Mouse (Mus musculus): ENCODE data around the gene Amh.
A peak's percentile ranks its signal among the peaks of the same experiment; 100 is the strongest.

The Amh gene

DNA sequence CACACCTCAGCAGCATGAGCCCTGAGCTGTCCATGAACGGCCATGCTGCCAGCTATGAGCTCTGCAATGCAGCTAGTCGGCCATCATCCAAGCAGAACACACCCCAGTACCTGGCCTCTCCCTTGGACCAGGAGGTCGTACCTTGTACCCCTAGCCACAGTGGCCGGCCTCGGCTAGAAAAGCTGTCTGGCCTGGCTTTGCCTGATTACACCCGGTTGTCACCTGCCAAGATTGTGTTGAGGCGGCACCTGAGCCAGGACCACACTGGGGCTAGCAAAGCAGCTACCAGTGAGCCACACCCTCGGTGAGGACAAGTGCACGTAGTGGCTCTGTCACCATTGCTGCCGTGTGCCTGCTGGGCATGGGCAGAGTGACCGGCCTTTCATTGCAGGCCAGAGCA is 19.1 kb upstream of the Amh start:
- no peak for DNase-seq (ENCODE audit: low read depth, low spot score)

DNA sequence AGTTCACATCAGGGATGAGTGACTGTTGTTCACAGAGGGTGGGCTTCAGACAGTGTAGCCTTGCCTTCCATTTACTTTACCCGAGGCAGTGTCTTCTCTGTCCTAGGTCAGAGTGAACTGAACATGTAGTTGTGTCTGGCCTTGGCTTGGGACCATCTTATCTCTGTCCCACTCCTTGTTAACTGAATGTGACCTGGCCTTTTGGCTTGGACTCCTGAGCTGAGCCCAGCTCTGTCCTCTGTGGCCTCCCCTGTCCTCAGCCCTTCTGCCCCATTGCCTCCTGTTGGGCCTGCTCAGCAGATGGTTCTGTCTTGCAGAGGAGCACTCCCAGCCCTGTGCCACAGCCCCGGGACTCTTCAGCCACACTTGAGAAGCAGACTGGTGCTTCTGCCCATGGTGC is 17.5 kb upstream of the Amh start:
- DNase-seq (ENCODE audit: low read depth, low spot score) = no peak

DNA sequence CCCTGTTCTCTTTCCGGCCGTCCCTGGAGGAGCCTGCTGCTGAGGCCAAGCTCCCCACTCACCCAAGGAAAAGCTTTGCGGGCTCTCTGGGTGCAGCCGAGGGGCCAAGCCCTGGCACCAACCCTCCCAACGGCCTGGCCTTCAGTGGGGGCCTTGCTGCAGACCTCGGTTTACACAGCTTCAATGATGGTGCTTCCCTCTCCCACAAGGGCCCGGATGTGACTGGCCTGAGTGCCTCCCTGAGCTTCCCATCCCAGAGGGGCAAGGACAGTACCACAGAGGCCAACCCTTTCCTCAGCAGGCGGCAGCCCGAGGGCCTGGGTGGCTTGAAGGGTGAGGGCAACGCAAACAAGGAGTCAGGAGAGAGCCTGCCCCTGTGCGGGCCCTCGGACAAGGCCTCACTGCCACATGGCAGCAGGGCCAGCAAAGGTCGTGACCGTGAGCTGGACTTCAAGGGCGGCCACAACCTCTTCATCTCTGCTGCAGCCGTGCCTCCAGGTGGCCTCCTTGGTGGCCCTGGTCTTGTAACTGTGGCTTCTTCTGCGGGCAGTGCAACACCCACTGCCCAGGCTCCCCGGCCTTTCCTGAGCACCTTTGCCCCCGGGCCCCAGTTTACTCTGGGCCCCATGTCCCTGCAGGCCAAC is 14.2 kb upstream of the Amh start:
- DNase-seq (ENCODE audit: low read depth, low spot score) = no peak

DNA sequence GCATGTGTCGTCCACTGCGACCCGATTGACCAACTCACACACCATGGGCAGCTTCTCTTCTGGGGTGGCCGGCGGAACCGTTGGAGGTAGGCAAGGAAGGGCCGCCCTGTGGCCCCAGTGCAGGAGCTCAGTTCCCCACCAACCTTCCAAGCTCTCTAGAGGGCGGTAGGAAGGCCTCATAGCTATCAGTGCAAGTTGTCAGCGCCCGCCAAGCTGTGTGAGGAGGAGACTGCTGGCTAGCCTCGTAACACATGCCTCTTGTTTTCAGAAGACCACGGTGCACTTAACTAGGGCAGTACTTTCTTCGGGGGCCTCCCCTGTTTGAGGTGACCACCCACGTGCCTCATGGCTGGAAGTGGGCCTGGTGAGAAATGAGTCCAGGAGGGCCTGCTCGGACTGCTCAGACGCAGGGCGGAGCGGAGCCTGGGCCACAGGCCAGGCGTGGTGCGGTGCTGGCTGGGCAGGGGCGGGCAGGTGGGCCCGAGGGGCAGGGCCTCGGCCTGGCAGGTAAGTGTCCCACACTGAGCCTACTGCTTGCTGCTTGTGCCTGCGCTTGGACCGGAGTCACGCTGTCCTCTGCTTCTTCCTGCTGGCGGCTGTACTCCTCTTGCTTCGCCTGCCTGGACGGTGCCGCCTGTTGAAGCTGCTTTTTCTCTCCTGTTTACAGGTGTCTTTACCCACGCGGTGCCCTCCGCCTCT is 13.4 kb upstream of the Amh start:
- DNase-seq (ENCODE audit: low read depth, low spot score) = no peak

DNA sequence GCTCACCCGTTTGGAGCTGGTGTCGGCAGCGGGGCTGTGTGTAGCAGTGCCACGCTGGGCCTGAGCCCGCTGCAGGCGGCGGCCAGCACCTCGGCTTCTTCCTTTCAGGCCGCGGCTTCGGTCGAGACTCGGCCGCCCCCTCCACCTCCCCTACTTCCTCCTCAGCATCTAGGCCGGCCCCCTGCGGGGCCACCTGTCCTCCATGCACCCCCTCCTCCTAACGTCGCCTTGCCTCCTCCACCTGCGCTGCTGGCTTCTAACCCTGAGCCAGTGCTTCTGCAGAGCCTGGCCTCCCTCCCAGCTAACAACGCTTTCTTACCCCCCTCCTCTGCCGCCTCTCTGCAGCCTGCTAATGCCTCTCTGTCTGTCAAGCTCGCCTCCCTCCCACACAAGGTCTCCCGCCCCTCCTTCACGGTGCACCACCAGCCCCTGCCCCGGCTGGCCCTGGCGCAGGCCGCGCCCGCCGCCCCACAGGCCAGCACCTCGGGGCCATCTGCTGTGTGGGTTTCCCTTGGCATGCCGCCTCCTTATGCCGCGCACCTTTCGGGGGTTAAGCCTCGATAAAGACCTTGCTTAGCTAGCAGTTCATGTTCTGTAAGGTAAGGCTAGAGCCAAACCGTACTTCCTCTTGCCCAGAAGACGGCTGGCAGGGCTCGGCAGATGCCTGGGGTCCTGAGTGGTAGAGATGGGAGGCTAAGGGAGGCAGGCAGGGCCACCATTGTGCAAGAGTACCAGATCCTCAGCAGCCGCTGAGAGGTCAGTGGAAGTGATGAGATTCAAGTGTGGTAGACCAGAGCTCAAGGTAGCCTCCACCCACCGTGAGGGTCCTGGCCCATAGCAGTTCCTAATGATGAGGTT is 12.6 kb upstream of the Amh start:
- no peak for DNase-seq (ENCODE audit: low read depth, low spot score)

DNA sequence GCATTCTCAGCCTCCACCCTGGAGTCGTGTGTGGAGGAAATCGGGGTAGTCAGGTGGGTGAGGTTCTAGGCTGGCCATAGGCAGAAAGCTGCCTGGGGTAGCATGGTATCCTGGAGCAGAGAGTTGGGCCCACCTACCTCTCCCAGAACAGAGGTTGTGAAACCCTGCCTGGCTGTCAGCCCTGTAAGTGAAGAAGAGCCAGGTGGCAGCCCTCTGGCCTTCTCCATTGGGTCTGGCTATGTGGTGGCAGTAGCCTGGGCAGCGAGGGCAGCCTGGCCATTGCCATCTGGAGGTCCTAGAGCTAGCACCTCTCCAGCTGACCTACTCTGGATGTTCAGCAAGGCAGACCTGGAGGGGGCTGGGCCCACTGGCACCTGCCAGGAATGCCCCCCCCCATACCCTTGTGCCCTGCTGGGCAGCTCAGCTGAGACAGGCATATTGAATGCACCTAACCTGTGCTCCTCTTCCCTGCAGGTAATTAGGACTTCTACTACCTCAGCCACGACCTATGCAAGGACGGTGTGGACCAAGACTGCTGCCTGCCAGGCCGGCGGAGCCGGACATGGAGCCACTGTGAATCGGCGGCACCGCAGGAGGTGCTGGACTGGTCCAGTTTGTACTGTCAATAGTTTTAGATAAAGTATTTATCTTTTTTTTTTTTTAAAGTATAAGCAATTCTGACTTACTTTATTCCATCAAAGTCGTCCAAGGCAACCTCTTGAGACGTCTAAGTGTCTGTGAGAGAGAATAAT is 11.8 kb upstream of the Amh start:
- DNase-seq (ENCODE audit: low read depth, low spot score) = no peak

DNA sequence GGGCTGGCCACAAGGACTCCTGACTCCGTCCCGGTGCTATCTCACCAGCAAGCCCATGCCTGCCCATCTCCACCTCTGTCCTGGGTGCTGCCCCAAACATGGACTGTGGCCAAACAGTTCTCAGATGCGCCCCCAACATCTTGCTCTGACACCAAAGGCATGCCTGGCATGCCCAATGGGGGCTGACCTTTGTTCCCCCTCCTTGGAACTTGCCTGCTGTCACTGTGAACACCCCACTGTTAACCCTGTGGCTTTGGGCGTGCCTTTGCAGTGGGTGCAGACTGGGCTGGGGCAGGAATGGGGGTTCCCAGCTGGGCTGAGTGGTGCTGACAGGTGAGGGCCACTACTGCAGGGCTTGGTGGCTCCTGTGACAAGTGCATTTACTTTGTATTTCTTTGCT is 11.2 kb upstream of the Amh start:
- DNase-seq (ENCODE audit: low read depth, low spot score) = no peak

DNA sequence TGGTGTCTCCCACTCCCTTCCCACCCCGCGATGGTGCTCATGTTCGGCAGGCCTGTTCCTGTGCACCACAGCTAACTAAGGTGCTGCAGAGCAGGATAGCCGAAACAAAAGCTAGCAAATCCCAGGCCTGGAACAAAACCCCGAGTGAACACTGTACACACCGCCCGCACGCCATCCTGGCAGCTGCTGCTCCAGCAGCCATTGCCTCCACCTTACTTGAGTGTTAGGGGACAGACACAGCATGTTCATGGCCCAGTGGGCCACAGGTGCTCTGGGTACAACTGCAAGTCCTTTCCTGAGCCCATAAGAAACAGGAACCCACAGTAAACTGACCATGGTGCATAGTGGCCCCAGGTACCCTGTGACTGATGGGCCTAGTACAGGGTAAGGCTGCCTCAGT is 10.3 kb upstream of the Amh start:
- DNase-seq (ENCODE audit: low read depth, low spot score) = no peak

DNA sequence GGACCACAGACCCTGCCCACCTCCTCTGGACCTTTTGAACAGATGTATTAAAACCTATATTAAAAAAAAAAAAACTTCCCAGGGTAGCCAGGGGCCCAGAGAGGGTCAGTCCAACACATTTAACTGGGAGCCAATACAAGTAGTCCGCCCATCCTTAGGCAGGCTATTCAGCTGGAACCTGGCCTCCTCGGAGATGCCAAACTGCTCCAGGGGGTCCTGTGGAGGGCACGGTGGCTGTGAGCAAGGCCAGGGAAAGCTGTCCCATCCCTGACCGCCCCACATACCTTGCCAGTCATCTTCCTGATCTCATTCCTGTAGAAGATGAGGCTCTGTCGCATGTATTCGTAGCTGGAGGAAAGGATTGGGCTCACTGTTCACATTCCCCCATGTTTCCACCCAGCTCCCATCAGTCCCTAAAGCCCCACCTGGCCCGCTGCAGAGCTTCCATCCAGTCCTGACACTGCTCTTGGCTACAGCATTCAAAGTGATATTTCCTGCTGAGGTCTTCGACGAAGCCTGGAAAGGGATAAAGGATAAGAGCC is 8.7 kb upstream of the Amh start:
- no peak for DNase-seq (ENCODE audit: low read depth, low spot score)

DNA sequence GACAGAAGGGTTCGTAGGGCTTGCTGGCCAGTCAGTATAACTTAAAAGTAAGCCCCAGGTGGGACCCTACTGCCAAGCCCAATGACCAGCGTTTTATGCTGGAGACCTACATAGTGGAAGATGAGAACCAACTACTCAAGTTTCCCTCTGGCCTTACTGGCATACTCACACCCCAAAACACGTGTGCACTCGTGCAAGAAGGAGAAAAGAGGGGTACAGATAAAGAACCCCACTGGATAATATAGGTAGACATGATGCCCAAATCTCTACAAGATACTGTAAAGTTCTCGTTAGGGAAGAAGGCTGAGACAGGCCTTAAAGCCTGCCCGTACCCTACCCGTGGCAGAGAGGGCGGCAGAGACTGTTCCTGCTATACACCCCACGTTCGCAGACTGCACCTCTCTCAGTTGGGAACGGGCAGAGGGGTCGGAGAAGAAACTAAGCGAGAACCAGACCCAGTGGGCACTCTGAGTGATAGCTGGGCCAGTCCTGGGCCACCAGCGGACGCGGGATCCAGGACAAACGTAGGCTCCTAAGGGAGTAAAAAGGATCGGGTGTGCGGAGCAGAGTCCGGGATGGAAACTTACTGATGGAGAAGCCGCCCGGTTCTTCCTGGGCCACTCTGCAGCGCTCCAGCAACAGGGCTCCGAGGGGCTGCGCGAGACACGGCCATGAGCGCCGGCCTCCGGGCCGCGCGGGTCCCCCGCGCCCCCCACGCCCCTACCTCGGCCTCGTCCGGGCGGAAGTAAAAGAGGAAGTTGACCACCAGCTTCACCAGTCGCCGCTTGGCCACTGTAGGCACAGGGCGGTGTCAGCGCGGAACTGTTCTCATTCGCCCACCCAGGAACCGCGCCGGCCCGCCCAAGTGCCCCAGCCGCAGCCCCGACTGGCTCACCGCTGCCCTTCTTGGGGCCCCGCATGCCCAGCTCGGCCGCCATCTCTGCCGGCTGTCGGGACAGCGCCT is 7.6 kb upstream of the Amh start:
- DNase-seq (ENCODE audit: low read depth, low spot score) = no peak

DNA sequence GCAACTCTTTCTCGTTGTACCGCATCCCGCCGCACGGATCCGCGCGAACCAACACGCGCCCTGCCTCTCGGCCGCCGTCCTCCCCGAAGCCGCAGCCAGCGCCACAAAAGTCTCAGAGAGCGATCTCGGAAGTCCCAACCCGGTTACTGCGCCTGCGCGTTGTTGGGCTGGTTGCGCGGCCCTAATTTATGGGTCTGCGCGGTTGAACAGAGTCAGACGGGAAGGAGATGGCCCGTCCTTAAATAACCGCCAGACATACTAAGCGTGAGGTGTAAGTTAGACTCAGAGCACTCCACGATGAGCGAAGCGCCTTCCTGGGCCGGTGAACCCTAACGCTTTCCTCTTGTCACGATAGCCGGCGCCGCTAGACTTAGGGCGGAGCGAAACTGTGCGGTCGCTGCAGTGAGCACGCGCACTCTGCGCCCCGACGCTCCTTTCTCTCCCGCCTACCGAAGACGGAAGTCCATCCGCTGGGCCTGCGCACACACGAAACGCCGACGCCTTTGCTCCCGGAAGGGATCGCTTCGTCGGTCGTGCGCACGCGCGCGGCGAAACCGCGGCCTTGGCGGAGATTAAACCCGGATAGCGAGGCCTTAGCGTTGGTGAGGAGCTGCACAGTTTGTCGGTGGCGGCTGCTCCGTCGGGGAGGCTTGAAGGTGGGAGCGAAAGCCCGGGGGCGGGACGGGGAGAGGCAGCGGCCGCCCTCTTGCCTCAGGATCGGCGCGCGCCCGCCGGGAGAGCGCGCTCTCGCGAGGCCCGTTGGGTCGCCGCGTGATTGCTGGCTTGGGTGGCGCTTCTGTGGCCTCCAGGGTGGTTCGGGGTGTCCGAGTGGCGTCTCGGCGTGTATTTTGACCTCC is 6.7 kb upstream of the Amh start, which contains the start of the genes Sf3a2 and Plekhj1:
Gene Sf3a2 (plus strand): TSS at position 49 of the 857 bp plus-strand sequence.
Gene Plekhj1 (minus strand): TSS at position 477 of the 857 bp plus-strand sequence.
- DNase-seq (ENCODE audit: low read depth, low spot score) = peak; percentile 97

DNA sequence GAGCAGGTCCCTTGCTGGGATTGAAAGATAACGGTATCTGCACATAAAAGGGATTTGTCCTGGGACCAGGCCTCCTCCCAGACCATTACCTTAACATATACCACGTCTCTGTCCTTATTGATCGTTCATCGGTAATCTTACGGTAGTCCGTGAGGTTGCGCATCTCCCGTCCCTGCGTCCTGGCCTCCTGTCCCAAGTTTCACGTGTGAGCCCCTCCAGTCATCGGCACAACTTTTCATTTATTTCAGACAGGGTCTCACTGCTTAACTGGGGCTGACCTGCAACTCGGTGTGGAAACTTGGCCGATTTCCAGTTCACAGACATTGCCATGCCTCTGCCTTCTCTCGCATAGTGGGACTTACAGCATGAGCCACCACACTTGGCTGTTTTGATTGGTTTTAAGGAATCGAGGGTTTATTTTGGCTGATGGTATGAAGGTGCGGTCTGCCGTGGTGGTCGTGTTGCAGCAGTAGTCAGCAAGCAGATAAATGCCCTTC is 5.9 kb upstream of the Amh start:
- DNase-seq (ENCODE audit: low read depth, low spot score) = no peak

DNA sequence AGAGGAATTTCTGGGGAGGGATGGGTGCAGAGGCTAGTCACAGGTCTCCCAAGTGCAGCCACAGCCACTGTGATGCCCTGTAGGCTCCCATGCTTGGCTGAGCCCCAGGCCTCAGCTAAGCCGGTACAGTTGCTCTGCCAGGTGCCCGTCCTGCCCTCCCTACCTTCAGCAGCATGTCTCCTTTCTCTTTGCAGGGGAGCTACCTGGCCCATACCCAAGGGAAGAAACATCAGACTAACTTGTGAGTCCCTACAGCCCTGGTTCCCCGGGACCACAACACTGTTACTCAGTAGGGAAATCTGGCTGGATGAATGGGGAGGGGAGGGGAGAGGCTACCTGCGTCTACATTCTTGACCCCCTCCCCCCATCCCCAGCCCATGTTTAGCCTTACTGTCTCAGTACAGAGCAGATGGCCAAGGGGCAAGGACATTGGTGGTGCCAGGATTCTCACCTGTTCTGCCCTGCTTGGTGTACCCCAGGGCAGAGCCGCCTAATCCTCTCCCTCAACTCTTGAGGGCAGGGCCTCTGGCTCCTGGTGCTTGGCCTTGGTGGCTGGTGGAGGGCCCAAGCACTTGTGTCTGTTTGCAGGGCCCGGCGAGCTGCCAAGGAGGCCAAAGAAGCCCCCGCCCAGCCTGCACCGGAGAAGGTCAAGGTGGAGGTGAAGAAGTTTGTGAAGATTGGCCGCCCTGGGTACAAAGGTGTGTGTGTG is 2.7 kb upstream of the Amh start:
- no peak for DNase-seq (ENCODE audit: low read depth, low spot score)

DNA sequence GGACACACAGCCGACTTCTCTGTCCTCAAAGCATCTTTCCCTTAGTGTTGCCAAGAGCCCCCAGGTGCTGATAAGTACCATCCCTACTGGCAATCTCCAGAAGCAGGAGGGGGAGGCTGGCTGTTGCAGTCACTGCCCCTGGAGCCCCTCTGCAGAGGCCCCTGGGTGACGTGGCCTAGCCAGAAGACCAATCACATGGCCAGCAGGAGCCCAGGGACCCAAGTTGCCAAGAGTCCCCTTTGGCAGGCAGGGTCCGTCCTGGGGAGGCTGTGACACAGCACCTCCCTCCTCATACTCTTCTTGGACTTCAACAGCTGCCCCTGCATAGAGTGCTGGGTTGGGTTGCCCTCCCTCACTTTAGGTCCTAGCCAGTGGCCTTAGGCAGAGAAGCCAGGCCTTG is 2.0 kb upstream of the Amh start:
- no peak for DNase-seq (ENCODE audit: low read depth, low spot score)

DNA sequence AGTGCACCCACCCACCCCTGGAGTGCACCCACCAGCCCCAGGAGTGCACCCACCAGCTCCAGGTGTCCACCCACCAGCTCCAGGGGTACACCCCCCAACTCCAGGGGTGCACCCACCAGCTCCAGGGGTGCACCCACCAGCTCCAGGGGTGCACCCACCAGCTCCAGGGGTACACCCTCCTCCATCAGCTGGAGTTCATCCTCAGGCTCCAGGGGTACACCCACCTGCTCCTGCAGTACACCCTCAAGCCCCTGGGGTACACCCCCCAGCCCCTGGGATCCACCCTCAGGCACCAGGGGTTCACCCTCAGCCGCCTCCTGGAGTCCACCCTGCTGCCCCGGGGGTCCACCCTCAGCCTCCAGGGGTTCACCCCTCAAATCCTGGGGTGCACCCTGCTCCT is 703 bp upstream of the Amh start:
- no peak for DNase-seq (ENCODE audit: low read depth, low spot score)

DNA sequence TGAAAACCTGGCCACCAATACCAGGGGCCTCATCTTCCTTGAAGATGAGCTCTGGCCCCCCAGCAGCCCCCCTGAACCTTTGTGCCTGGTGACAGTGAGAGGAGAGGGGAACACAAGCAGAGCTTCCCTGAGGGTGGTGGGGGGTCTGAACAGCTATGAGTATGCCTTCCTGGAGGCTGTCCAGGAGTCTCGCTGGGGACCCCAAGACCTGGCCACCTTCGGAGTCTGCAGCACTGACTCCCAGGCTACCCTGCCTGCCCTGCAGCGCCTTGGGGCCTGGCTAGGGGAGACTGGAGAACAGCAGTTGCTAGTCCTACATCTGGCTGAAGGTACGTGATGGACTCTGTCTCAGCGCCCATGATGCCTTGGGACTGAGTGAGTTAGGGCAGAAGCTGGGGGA is 279 bp downstream of the Amh start:
- DNase-seq (ENCODE audit: low read depth, low spot score) = no peak

DNA sequence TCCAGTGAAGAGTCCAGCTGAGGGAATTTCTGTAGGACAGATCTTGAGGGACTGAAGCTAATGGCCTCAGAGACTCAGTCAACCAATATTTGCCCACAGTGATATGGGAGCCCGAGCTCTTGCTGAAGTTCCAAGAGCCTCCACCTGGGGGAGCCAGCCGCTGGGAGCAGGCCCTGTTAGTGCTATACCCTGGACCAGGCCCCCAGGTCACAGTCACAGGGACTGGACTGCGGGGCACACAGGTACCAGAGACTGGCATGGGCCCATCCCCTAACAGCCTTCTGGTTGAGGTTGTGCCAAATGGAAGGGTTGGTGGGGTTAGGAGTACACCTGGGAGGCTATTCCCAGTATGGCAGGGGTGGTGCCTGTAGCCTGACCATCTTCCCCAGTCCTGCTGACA is 882 bp downstream of the Amh start:
- DNase-seq (ENCODE audit: low read depth, low spot score) = peak; percentile 70

DNA sequence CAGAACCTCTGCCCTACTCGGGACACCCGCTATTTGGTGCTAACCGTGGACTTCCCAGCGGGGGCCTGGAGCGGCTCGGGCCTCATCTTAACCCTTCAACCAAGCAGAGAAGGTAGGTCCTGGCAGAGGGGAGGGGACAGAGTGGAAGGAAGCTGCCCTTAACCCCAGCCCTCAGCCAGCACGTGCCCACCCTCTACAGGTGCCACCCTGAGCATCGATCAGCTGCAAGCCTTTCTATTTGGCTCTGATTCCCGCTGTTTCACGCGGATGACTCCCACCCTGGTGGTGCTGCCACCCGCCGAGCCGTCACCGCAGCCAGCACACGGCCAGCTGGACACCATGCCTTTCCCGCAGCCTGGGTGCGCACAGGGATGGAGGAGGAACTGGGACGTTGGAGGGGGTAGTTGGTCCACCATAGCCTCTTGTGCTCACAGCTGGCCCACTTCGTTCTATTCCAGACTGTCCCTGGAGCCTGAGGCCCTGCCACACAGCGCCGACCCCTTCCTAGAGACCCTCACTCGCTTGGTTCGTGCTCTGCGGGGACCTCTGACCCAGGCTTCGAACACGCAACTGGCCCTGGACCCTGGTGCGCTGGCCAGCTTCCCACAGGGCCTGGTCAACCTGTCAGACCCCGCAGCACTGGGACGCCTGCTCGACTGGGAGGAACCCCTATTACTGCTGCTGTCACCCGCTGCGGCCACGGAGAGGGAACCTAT is 1.5 kb downstream of the Amh start:
- no peak for DNase-seq (ENCODE audit: low read depth, low spot score)

All from mesoderm, embryonic 11.5 days (tissue).